Mouse (Mus musculus): ENCODE data around the gene Gopc. TPM values are rescaled to one million over a fixed set of nuclear protein-coding genes. Genes with fewer than 3 reads are reported as not detected.

Gopc gene
- polyA plus RNA-seq, 1 experiment from 2014 or later: 17.3 TPM

- peak overlapping the region; percentile 97; the same call in 1 of the 2 replicates for H3K27ac ChIP-seq (replicated peaks; ENCODE audit: low read depth, low read length)
- H3K36me3 ChIP-seq (ENCODE audit: control insufficient read depth, insufficient read depth, low read length): no peaks in the 10 kb centered on the region
- peak overlapping the region; percentile 92; the same call in 1 of the 2 replicates for H3K9ac ChIP-seq (ENCODE audit: low read depth, low read length)
- H3K4me3 ChIP-seq (ENCODE audit: low read depth, low read length): peak overlapping the region; percentile 94
- H3K4me2 ChIP-seq (ENCODE audit: low read depth, low read length): peak overlapping the region; percentile 61
- DNase-seq (ENCODE audit: low spot score): no peak
- peaks cover 6% of the 10 kb centered on the region; the same call in 1 of the 2 replicates for H3K4me1 ChIP-seq (ENCODE audit: control insufficient read depth, insufficient read depth, low read length)
- WGBS: 70% methylated on average over 6 of the region's 6 CpGs
- no peak for ATAC-seq (ENCODE audit: low read depth)
- H3K27me3 ChIP-seq (replicated peaks; ENCODE audit: control insufficient read depth, insufficient read depth, low read length): no peaks in the 10 kb centered on the region
- H3K9me3 ChIP-seq (ENCODE audit: control insufficient read depth, low read length): no peaks in the 10 kb centered on the region
Measured at GRCm38 (mm10) chr10:52383022-52383421, 1.1 kb upstream of the Gopc start.

GRCm38 (mm10) chr10:52381321-52381801 lies 563 bp downstream of the Gopc start:
- DNase-seq (ENCODE audit: low spot score) (peak; percentile 31), ATAC-seq (ENCODE audit: low read depth) (peak; percentile 31)
- Histone ChIP-seq H3K27ac (replicated peaks; ENCODE audit: low read depth, low read length) (peak overlapping the region; percentile 97), H3K4me2 (ENCODE audit: low read depth, low read length) (peak overlapping the region; percentile 62), H3K4me1 (ENCODE audit: control insufficient read depth, insufficient read depth, low read length) (peaks cover 6% of the 10 kb centered on the region; the same call in 1 of the 2 replicates), H3K4me3 (ENCODE audit: low read depth, low read length) (peak overlapping the region; percentile 94), H3K9ac (ENCODE audit: low read depth, low read length) (peak overlapping the region; percentile 92), H3K9me3 (ENCODE audit: control insufficient read depth, low read length) (no peaks in the 10 kb centered on the region), H3K27me3 (replicated peaks; ENCODE audit: control insufficient read depth, insufficient read depth, low read length) (no peaks in the 10 kb centered on the region), H3K36me3 (ENCODE audit: control insufficient read depth, insufficient read depth, low read length) (no peaks in the 10 kb centered on the region)
- 0% methylated on average over 19 of the region's 19 CpGs for WGBS

- H3K27ac ChIP-seq (replicated peaks; ENCODE audit: low read depth, low read length): no peak overlapping the region
- peaks cover 3% of the 10 kb centered on the region; the same call in 1 of the 2 replicates for H3K4me1 ChIP-seq (ENCODE audit: control insufficient read depth, insufficient read depth, low read length)
- no peaks in the 10 kb centered on the region for H3K36me3 ChIP-seq (ENCODE audit: control insufficient read depth, insufficient read depth, low read length)
- H3K4me2 ChIP-seq (ENCODE audit: low read depth, low read length): no peak overlapping the region
- H3K9ac ChIP-seq (ENCODE audit: low read depth, low read length): no peak overlapping the region
- no peaks in the 10 kb centered on the region for H3K9me3 ChIP-seq (ENCODE audit: control insufficient read depth, low read length)
- WGBS: 93% methylated on average over 2 of the region's 2 CpGs
- DNase-seq (ENCODE audit: low spot score): no peak
- H3K4me3 ChIP-seq (ENCODE audit: low read depth, low read length): no peak overlapping the region
- no peaks in the 10 kb centered on the region for H3K27me3 ChIP-seq (replicated peaks; ENCODE audit: control insufficient read depth, insufficient read depth, low read length)
- no peak for ATAC-seq (ENCODE audit: low read depth)
Measured at GRCm38 (mm10) chr10:52377813-52378212, 4.1 kb downstream of the Gopc start.

GRCm38 (mm10) chr10:52376422-52376821 lies 5.5 kb downstream of the Gopc start:
- H3K27me3 ChIP-seq (replicated peaks; ENCODE audit: control insufficient read depth, insufficient read depth, low read length): no peaks in the 10 kb centered on the region
- no peaks in the 10 kb centered on the region for H3K36me3 ChIP-seq (ENCODE audit: control insufficient read depth, insufficient read depth, low read length)
- no peak overlapping the region for H3K4me2 ChIP-seq (ENCODE audit: low read depth, low read length)
- no peak overlapping the region for H3K27ac ChIP-seq (replicated peaks; ENCODE audit: low read depth, low read length)
- no peak overlapping the region for H3K4me3 ChIP-seq (ENCODE audit: low read depth, low read length)
- ATAC-seq (ENCODE audit: low read depth): no peak
- peaks cover 3% of the 10 kb centered on the region; the same call in 1 of the 2 replicates for H3K4me1 ChIP-seq (ENCODE audit: control insufficient read depth, insufficient read depth, low read length)
- WGBS: 93% methylated on average over 2 of the region's 2 CpGs
- H3K9me3 ChIP-seq (ENCODE audit: control insufficient read depth, low read length): no peaks in the 10 kb centered on the region
- H3K9ac ChIP-seq (ENCODE audit: low read depth, low read length): no peak overlapping the region
- no peak for DNase-seq (ENCODE audit: low spot score)

GRCm38 (mm10) chr10:52374651-52375050 lies 7.3 kb downstream of the Gopc start:
- H3K4me2 ChIP-seq (ENCODE audit: low read depth, low read length): no peak overlapping the region
- DNase-seq (ENCODE audit: low spot score) (no peak), ATAC-seq (ENCODE audit: low read depth) (no peak)
- no peaks in the 10 kb centered on the region for H3K36me3 ChIP-seq (ENCODE audit: control insufficient read depth, insufficient read depth, low read length)
- H3K9me3 ChIP-seq (ENCODE audit: control insufficient read depth, low read length): no peaks in the 10 kb centered on the region
- H3K9ac ChIP-seq (ENCODE audit: low read depth, low read length): no peak overlapping the region
- peaks cover 3% of the 10 kb centered on the region; the same call in 1 of the 2 replicates for H3K4me1 ChIP-seq (ENCODE audit: control insufficient read depth, insufficient read depth, low read length)
- H3K27ac ChIP-seq (replicated peaks; ENCODE audit: low read depth, low read length): no peak overlapping the region
- H3K27me3 ChIP-seq (replicated peaks; ENCODE audit: control insufficient read depth, insufficient read depth, low read length): no peaks in the 10 kb centered on the region
- H3K4me3 ChIP-seq (ENCODE audit: low read depth, low read length): no peak overlapping the region

GRCm38 (mm10) chr10:52373834-52374233 lies 8.1 kb downstream of the Gopc start:
- 59% methylated on average over 4 of the region's 4 CpGs for WGBS
- Histone ChIP-seq H3K27me3 (replicated peaks; ENCODE audit: control insufficient read depth, insufficient read depth, low read length) (no peaks in the 10 kb centered on the region), H3K4me1 (ENCODE audit: control insufficient read depth, insufficient read depth, low read length) (0 out of 2 replicates have a peak, but pooled peaks cover under 1% of the 10 kb centered on the region), H3K9ac (ENCODE audit: low read depth, low read length) (no peak overlapping the region), H3K9me3 (ENCODE audit: control insufficient read depth, low read length) (no peaks in the 10 kb centered on the region), H3K4me2 (ENCODE audit: low read depth, low read length) (no peak overlapping the region), H3K4me3 (ENCODE audit: low read depth, low read length) (no peak overlapping the region), H3K27ac (replicated peaks; ENCODE audit: low read depth, low read length) (no peak overlapping the region), H3K36me3 (ENCODE audit: control insufficient read depth, insufficient read depth, low read length) (no peaks in the 10 kb centered on the region)
- no peak for ATAC-seq (ENCODE audit: low read depth)
- DNase-seq (ENCODE audit: low spot score): peak; percentile 16

GRCm38 (mm10) chr10:52368376-52368775 lies 13.5 kb downstream of the Gopc start:
- 91% methylated on average over 4 of the region's 4 CpGs for WGBS
- Histone ChIP-seq H3K9ac (ENCODE audit: low read depth, low read length) (no peak overlapping the region), H3K36me3 (ENCODE audit: control insufficient read depth, insufficient read depth, low read length) (no peaks in the 10 kb centered on the region), H3K9me3 (ENCODE audit: control insufficient read depth, low read length) (no peaks in the 10 kb centered on the region), H3K4me2 (ENCODE audit: low read depth, low read length) (no peak overlapping the region), H3K4me3 (ENCODE audit: low read depth, low read length) (no peak overlapping the region), H3K4me1 (ENCODE audit: control insufficient read depth, insufficient read depth, low read length) (no peaks in the 10 kb centered on the region), H3K27me3 (replicated peaks; ENCODE audit: control insufficient read depth, insufficient read depth, low read length) (no peaks in the 10 kb centered on the region), H3K27ac (replicated peaks; ENCODE audit: low read depth, low read length) (no peak overlapping the region)
- DNase-seq (ENCODE audit: low spot score): no peak
- no peak for ATAC-seq (ENCODE audit: low read depth)

- ATAC-seq (ENCODE audit: low read depth) (no peak), DNase-seq (ENCODE audit: low spot score) (no peak)
- Histone ChIP-seq H3K27me3 (replicated peaks; ENCODE audit: control insufficient read depth, insufficient read depth, low read length) (no peaks in the 10 kb centered on the region), H3K4me2 (ENCODE audit: low read depth, low read length) (no peak overlapping the region), H3K9me3 (ENCODE audit: control insufficient read depth, low read length) (no peaks in the 10 kb centered on the region), H3K4me1 (ENCODE audit: control insufficient read depth, insufficient read depth, low read length) (no peaks in the 10 kb centered on the region), H3K9ac (ENCODE audit: low read depth, low read length) (no peak overlapping the region), H3K27ac (replicated peaks; ENCODE audit: low read depth, low read length) (no peak overlapping the region), H3K4me3 (ENCODE audit: low read depth, low read length) (no peak overlapping the region), H3K36me3 (ENCODE audit: control insufficient read depth, insufficient read depth, low read length) (peaks cover 4% of the 10 kb centered on the region; the same call in 1 of the 2 replicates)
- WGBS: 86% methylated on average over 9 of the region's 9 CpGs
Measured at GRCm38 (mm10) chr10:52360862-52361609, 20.9 kb downstream of the Gopc start.

Measured in embryonic facial prominence, embryonic 14.5 days (tissue).